Mouse (Mus musculus): ENCODE data around the gene Efhc1.

GRCm38 (mm10) chr1:21039564-21039963 lies 88.1 kb downstream of the Efhc1 start:
- TF ChIP-seq CTCF (conservative IDR thresholded peaks at IDR 0.05; ENCODE audit: low read length) (no peak), NANOG (IDR thresholded peaks at IDR 0.05; ENCODE audit: borderline replicate concordance, low read length) (no peak), POU5F1 (IDR thresholded peaks at IDR 0.05; ENCODE audit: borderline replicate concordance, low read length) (no peak)
